Mouse (Mus musculus) naive thymus-derived CD4-positive, alpha-beta T cell, adult 2 months (primary cell): ENCODE results near the gene Tgfbi.
A peak's percentile ranks its signal among the peaks of the same experiment; 100 is the strongest.

Experiments used
- DNase-seq: peaks from one replicate; pipeline ENCODE4 v3.0.0-alpha.2; 2011; ENCODE audit warnings: low read depth

Tgfbi gene

GRCm38 (mm10) chr13:56634920-56635319, 25.6 kb downstream of the Tgfbi start:
- no peak for DNase-seq

- no peak for DNase-seq
These were observed 27.7 kb downstream of the Tgfbi start for GRCm38 (mm10) chr13:56637027-56637426.

- no peak for DNase-seq
These were observed 32.4 kb downstream of the Tgfbi start for GRCm38 (mm10) chr13:56641746-56642145.

- no peak for DNase-seq
These were observed 34.7 kb downstream of the Tgfbi start for GRCm38 (mm10) chr13:56644031-56644430.

GRCm38 (mm10) chr13:56645744-56646143, 36.4 kb downstream of the Tgfbi start:
- DNase-seq = no peak

GRCm38 (mm10) chr13:56647597-56648405, 38.5 kb downstream of the Tgfbi start:
- no peak for DNase-seq

GRCm38 (mm10) chr13:56650020-56650419, 40.7 kb downstream of the Tgfbi start:
- no peak for DNase-seq

GRCm38 (mm10) chr13:56652381-56652780, 43.1 kb downstream of the Tgfbi start:
- DNase-seq = no peak

- no peak for DNase-seq
These were observed 44.9 kb downstream of the Tgfbi start for GRCm38 (mm10) chr13:56654176-56654575.

- DNase-seq = peak; percentile 87
These were observed 48.7 kb downstream of the Tgfbi start for GRCm38 (mm10) chr13:56657946-56658512.

GRCm38 (mm10) chr13:56658931-56659330, 49.6 kb downstream of the Tgfbi start:
- DNase-seq = no peak

GRCm38 (mm10) chr13:56661914-56662621, 52.7 kb downstream of the Tgfbi start:
- DNase-seq = no peak

- DNase-seq = no peak
These were observed 55.2 kb downstream of the Tgfbi start for GRCm38 (mm10) chr13:56664256-56665170.

- no peak for DNase-seq
These were observed 61.9 kb downstream of the Tgfbi start for GRCm38 (mm10) chr13:56671206-56671605.

GRCm38 (mm10) chr13:56677731-56678130, 68.4 kb downstream of the Tgfbi start:
- DNase-seq = no peak

GRCm38 (mm10) chr13:56678188-56678787, 69.0 kb downstream of the Tgfbi start:
- DNase-seq = no peak

GRCm38 (mm10) chr13:56678826-56679504, 69.6 kb downstream of the Tgfbi start:
- no peak for DNase-seq

- peak; percentile 53 for DNase-seq
These were observed 72.6 kb downstream of the Tgfbi start for GRCm38 (mm10) chr13:56681924-56682323.

GRCm38 (mm10) chr13:56682326-56682725, 73.0 kb downstream of the Tgfbi start:
- peak; percentile 71 for DNase-seq

- no peak for DNase-seq
These were observed 74.0 kb downstream of the Tgfbi start for GRCm38 (mm10) chr13:56683306-56683705.
